8 mouse cellular contexts compared by ENCODE assay signal in the genomic region with DNA sequence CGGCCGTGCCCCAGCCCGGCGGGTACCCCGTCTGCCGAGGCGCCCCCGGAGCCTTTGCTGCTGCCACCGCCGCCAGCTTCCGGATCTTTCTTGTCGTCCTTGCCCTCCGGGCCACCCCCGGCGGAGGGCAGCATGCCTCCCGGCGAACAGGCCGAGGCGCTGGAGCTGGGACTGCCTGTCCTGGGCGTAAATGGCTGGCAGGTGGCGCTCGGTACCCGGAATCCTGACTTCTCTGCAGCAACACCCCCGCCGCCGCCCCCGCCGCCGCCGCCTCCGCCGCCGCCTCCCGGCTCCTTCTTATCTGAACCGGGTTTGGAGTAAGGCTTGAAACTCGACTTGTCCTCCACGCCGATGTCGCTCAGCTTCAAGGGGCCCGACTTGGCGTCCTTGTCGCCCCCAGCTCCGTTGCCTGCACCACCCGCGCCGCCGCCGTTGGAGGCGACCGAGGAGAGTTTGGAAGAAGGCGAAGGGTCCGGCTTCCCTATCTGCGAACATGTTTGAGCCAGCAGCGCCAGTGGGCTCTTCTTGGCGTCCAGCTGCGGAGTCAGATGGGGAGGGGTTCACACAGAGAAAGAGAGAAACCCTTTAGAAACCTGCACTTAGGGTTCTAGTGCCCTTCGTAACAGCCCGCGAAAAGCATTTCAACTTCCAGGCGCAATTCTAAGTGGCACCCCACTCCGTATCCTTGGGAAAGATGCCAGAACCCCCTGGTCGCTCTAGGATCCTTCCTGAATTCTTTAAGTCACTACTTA. TPM values are rescaled to one million over a fixed set of nuclear protein-coding genes. Genes with fewer than 3 reads are reported as not detected.
A peak's percentile ranks its signal among the peaks of the same experiment; 100 is the strongest.
DNase-seq lines count a peak whose midpoint lies in the region; ATAC-seq and TF ChIP-seq lines count a peak whose summit lies in the region.

No protein-coding gene starts in this region.

- H3K9me3 ChIP-seq in E14TG2a.4 (ENCODE audit: low read length): no peaks in the 10 kb centered on the region
- H3K9me3 ChIP-seq in forebrain, embryonic 16.5 days (ENCODE audit: control insufficient read depth, low read length): no peaks in the 10 kb centered on the region
- no peaks in the 10 kb centered on the region for H3K9me3 ChIP-seq in lung, embryonic 14.5 days (ENCODE audit: low read depth, low read length)

- TF ChIP-seq CTCF in E14TG2a.4 (conservative IDR thresholded peaks at IDR 0.05; ENCODE audit: low read length): no peak
- TF ChIP-seq CTCF in lung, embryonic 14.5 days (IDR thresholded peaks at IDR 0.05; ENCODE audit: low read depth): peak; percentile 51

- H3K27me3 ChIP-seq in E14TG2a.4 (ENCODE audit: insufficient read depth, low read length): peaks cover 93% of the 10 kb centered on the region
- H3K27me3 ChIP-seq in forebrain, embryonic 16.5 days (replicated peaks; ENCODE audit: control insufficient read depth, insufficient read depth, low read length): peaks cover 45% of the 10 kb centered on the region
- H3K27me3 ChIP-seq in lung, embryonic 14.5 days (ENCODE audit: insufficient read depth, low read length): no peaks in the 10 kb centered on the region

- under 1% methylated on average over 55 of the region's 62 CpGs for WGBS in forebrain, embryonic 16.5 days
- under 1% methylated on average over 62 of the region's 62 CpGs for WGBS in lung, embryonic 14.5 days

- peaks cover 62% of the 10 kb centered on the region for H3K4me1 ChIP-seq in E14TG2a.4 (replicated peaks; ENCODE audit: low read depth, low read length)
- peaks cover 65% of the 10 kb centered on the region for H3K4me1 ChIP-seq in forebrain, embryonic 16.5 days (replicated peaks; ENCODE audit: control insufficient read depth, insufficient read depth, low read length)
- peaks cover 5% of the 10 kb centered on the region; the same call in 1 of the 2 replicates for H3K4me1 ChIP-seq in lung, embryonic 14.5 days (ENCODE audit: insufficient read depth)

- peak; percentile 41 for ATAC-seq in forebrain, embryonic 16.5 days
- ATAC-seq in lung, embryonic 14.5 days (ENCODE audit: insufficient read depth): no peak
- ATAC-seq in neutrophil, adult 5-6 weeks (ENCODE audit: extremely low read depth, insufficient number of reproducible peaks, low FRiP score, poor library complexity, severe bottlenecking): 0 out of 2 replicates have a peak, but pooled peaks have one; percentile 35

- H3K4me2 ChIP-seq in forebrain, embryonic 16.5 days (ENCODE audit: low read length): peak overlapping the region; percentile 87
- peak overlapping the region; percentile 83 for H3K4me2 ChIP-seq in lung, embryonic 14.5 days

- peak overlapping the region; percentile 88 for H3K27ac ChIP-seq in forebrain, embryonic 16.5 days (ENCODE audit: low read length)
- H3K27ac ChIP-seq in lung, embryonic 14.5 days (ENCODE audit: low read depth): peak overlapping the region; percentile 100

- H3K9ac ChIP-seq in forebrain, embryonic 16.5 days (replicated peaks; ENCODE audit: low read depth, low read length): peak overlapping the region; percentile 69
- H3K9ac ChIP-seq in lung, embryonic 14.5 days: peak overlapping the region; percentile 98

- no peaks in the 10 kb centered on the region for H3K36me3 ChIP-seq in E14TG2a.4 (ENCODE audit: insufficient read depth, low read length)
- H3K36me3 ChIP-seq in forebrain, embryonic 16.5 days (ENCODE audit: control insufficient read depth, insufficient read depth): no peaks in the 10 kb centered on the region
- H3K36me3 ChIP-seq in lung, embryonic 14.5 days (ENCODE audit: insufficient read depth): peaks cover 41% of the 10 kb centered on the region

- H3K4me3 ChIP-seq in E14TG2a.4 (replicated peaks; ENCODE audit: low read length): peak overlapping the region; percentile 69
- H3K4me3 ChIP-seq in forebrain, embryonic 16.5 days (replicated peaks; ENCODE audit: low read length): peak overlapping the region; percentile 70
- H3K4me3 ChIP-seq in lung, embryonic 14.5 days (ENCODE audit: low read depth, low read length): peak overlapping the region; percentile 93

- DNase-seq in cerebellum, adult 11-12 months: peak; percentile 63
- DNase-seq in heart, postnatal 4 days: peak; percentile 89
- peak; percentile 83 for DNase-seq in layer of hippocampus, adult 9-10 months (ENCODE audit: low spot score)
- peak; percentile 87 for DNase-seq in lung, embryonic 14.5 days
- DNase-seq in thymus, postnatal 14 days: peak; percentile 78

RNA-seq across cellular contexts. Expression of gene Zfp503, which starts 3.2 kb away (rescaled TPM):
- 5.4 and 5.5 TPM in 2 replicates for polyA plus RNA-seq in forebrain, embryonic 16.5 days (2015; fragmentation: Nextera tagmentation; extraction: Ambion mirVana)
- total RNA-seq in heart, postnatal 4 days (2021): 1 to 10 TPM; 2.5 to 3.3 TPM
- 20.4 and 22.0 TPM in 2 replicates for polyA plus RNA-seq in lung, embryonic 14.5 days (2014; fragmentation: Nextera tagmentation; extraction: Ambion mirVana)
- 0.58 and 0.61 TPM in 2 replicates for total RNA-seq in neutrophil, adult 5-6 weeks (2017)

RNA-seq across cellular contexts. Expression of gene Lrmda, which starts 33.4 kb away (rescaled TPM):
- 0.30 TPM in 1 of 2 replicates, not detected in the other for polyA plus RNA-seq in forebrain, embryonic 16.5 days (2015; fragmentation: Nextera tagmentation; extraction: Ambion mirVana)
- 1 to 10 TPM in 1 of 2 experiments, under 1 TPM in 1; 0.68 to 1.5 TPM for total RNA-seq in heart, postnatal 4 days (2021)
- 0.35 and 1.1 TPM in 2 replicates for polyA plus RNA-seq in lung, embryonic 14.5 days (2014; fragmentation: Nextera tagmentation; extraction: Ambion mirVana)
- total RNA-seq in neutrophil, adult 5-6 weeks (2017): 5.2 and 6.9 TPM in 2 replicates
